Mouse (Mus musculus): ENCODE results near the gene Lcn5. TPM values are rescaled to one million over a fixed set of nuclear protein-coding genes. Genes with fewer than 3 reads are reported as not detected.

Lcn5 gene
- total and polyA plus RNA-seq, 3 experiments = not detected

DNA sequence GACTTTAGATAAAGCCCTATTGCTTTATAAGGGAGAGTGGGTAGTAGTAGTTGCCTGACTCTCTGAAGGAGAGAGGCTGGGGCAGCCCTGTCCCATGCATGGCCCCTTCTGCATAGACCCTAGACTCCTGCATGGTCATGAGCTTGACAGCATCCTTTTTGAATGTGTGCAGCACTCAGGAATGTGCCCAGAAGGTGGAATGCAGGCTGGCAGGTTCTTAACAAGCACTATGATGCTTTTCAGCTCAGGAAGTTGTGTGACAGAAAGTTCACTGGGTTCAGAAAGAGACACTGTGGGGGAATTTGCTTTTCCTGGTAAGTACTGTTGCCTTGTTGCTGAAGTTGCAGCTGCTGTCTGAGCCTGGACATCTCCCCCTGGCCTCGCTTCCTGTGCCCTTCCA lies 3.2 kb upstream of the Lcn5 start (continued):
- no peak for TF ChIP-seq ZKSCAN1 (IDR thresholded peaks at IDR 0.05; ENCODE audit: low read depth, low read length)
- no peak for TF ChIP-seq POLR2A (IDR thresholded peaks at IDR 0.05; ENCODE audit: control insufficient read depth in 1 of 2, insufficient read depth in 1 of 2, low read depth in 1 of 2, low read length in 2 of 2, poor library complexity in 1 of 2)

DNA sequence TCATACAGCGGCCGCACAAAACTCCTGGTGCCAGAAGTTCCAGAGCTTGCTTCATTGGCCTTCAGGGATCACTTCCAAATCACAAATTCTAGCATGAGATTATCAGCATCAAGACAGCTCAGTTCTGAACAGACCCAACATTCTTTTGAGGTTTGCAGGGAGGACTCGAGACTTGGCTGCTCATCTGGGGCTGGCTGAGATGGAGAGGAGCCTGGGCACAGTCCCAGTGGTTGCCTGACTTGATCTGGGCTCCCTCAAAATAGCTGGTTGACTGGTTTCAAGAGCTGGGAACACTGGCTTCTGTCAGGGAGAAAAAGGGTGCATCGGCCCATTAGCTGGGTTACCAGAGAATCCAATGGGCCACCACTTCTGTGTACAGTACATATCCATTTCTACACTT lies 1.1 kb upstream of the Lcn5 start:
- no peaks in the 10 kb centered on the region for H3K79me2 ChIP-seq (ENCODE audit: control insufficient read depth, insufficient read depth, low read length, poor library complexity)
- H3K27ac ChIP-seq (ENCODE audit: control insufficient read depth, low read depth, low read length) = no peak overlapping the region
- peaks cover 10 to 20% of the 10 kb centered on the region in 2 experiments; a peak in 3 of 4 replicates for H3K27me3 ChIP-seq (ENCODE audit: control insufficient read depth in 1 of 2, insufficient read depth in 2 of 2, low read length in 2 of 2)
- H3K9ac ChIP-seq (ENCODE audit: control insufficient read depth, low read depth, low read length, poor library complexity, severe bottlenecking) = no peak overlapping the region
- no peak for DNase-seq (ENCODE audit: low read depth, low spot score)
- no peak overlapping the region for H3K4me3 ChIP-seq (ENCODE audit: control insufficient read depth in 1 of 2, insufficient read depth in 1 of 2, low read depth in 2 of 2, low read length in 2 of 2)
- no peak for TF ChIP-seq MAZ (IDR thresholded peaks at IDR 0.05; ENCODE audit: low read depth, low read length)
- no peak for TF ChIP-seq TBP (IDR thresholded peaks at IDR 0.05; ENCODE audit: low read depth, low read length)
- TF ChIP-seq MXI1 (IDR thresholded peaks at IDR 0.05; ENCODE audit: low read depth, low read length) = no peak
- TF ChIP-seq ELF1 (IDR thresholded peaks at IDR 0.05; ENCODE audit: low read depth, low read length) = no peak
- no peak for TF ChIP-seq UBTF (IDR thresholded peaks at IDR 0.05; ENCODE audit: borderline replicate concordance, insufficient read depth, low read depth, low read length)
- TF ChIP-seq POLR2AphosphoS5 (IDR thresholded peaks at IDR 0.05; ENCODE audit: borderline replicate concordance, low read depth, low read length) = no peak
- no peak for TF ChIP-seq POLR2AphosphoS2 (IDR thresholded peaks at IDR 0.05; ENCODE audit: low read length)
- TF ChIP-seq KAT2A (conservative IDR thresholded peaks at IDR 0.05; ENCODE audit: low read depth, low read length) = no peak
- TF ChIP-seq TAL1 (IDR thresholded peaks at IDR 0.05; ENCODE audit: low read length) = no peak
- no peak for TF ChIP-seq MEF2A (IDR thresholded peaks at IDR 0.05; ENCODE audit: extremely low read depth, insufficient replicate concordance, low read depth, low read length, poor library complexity, severe bottlenecking)
- no peak for TF ChIP-seq POLR2A (IDR thresholded peaks at IDR 0.05; ENCODE audit: control insufficient read depth in 1 of 2, insufficient read depth in 1 of 2, low read depth in 1 of 2, low read length in 2 of 2, poor library complexity in 1 of 2)
- TF ChIP-seq CTCF (IDR thresholded peaks at IDR 0.05 in 2 of 3, conservative IDR thresholded peaks at IDR 0.05 in 1 of 3; ENCODE audit: control insufficient read depth in 1 of 3, insufficient read depth in 1 of 3, low read depth in 2 of 3, low read length in 3 of 3, poor library complexity in 1 of 3, severe bottlenecking in 1 of 3) = no peak
- TF ChIP-seq ZMIZ1 (IDR thresholded peaks at IDR 0.05; ENCODE audit: low read depth, low read length) = no peak
- no peak for TF ChIP-seq MAX (IDR thresholded peaks at IDR 0.05; ENCODE audit: low read length)
- no peaks in the 10 kb centered on the region for H3K4me1 ChIP-seq (ENCODE audit: control insufficient read depth in 1 of 2, insufficient read depth in 2 of 2, low read length in 2 of 2)
- H3K9me3 ChIP-seq (replicated peaks; ENCODE audit: insufficient read depth, low read length) = no peaks in the 10 kb centered on the region
- H3K36me3 ChIP-seq (ENCODE audit: control insufficient read depth in 1 of 2, insufficient read depth in 2 of 2, low read length in 2 of 2) = no peaks in the 10 kb centered on the region

- no peaks in the 10 kb centered on the region for H3K4me1 ChIP-seq (ENCODE audit: control insufficient read depth in 1 of 2, insufficient read depth in 2 of 2, low read length in 2 of 2)
- H3K9ac ChIP-seq (ENCODE audit: control insufficient read depth, low read depth, low read length, poor library complexity, severe bottlenecking) = no peak overlapping the region
- H3K36me3 ChIP-seq (ENCODE audit: control insufficient read depth in 1 of 2, insufficient read depth in 2 of 2, low read length in 2 of 2) = no peaks in the 10 kb centered on the region
- no peaks in the 10 kb centered on the region for H3K79me2 ChIP-seq (ENCODE audit: control insufficient read depth, insufficient read depth, low read length, poor library complexity)
- TF ChIP-seq MYB (IDR thresholded peaks at IDR 0.05; ENCODE audit: low read depth, low read length) (no peak), ZKSCAN1 (IDR thresholded peaks at IDR 0.05; ENCODE audit: low read depth, low read length) (no peak), ETS1 (IDR thresholded peaks at IDR 0.05; ENCODE audit: low read depth, low read length) (no peak), POLR2A (IDR thresholded peaks at IDR 0.05; ENCODE audit: control insufficient read depth in 1 of 2, insufficient read depth in 1 of 2, low read depth in 1 of 2, low read length in 2 of 2, poor library complexity in 1 of 2) (no peak), TBP (IDR thresholded peaks at IDR 0.05; ENCODE audit: low read depth, low read length) (no peak), ELF1 (IDR thresholded peaks at IDR 0.05; ENCODE audit: low read depth, low read length) (no peak)
- peaks cover 10 to 20% of the 10 kb centered on the region in 2 experiments; a peak in 3 of 4 replicates for H3K27me3 ChIP-seq (ENCODE audit: control insufficient read depth in 1 of 2, insufficient read depth in 2 of 2, low read length in 2 of 2)
- H3K9me3 ChIP-seq (replicated peaks; ENCODE audit: insufficient read depth, low read length) = no peaks in the 10 kb centered on the region
- no peak overlapping the region for H3K27ac ChIP-seq (ENCODE audit: control insufficient read depth, low read depth, low read length)
- no peak for DNase-seq (ENCODE audit: low read depth, low spot score)
- no peak overlapping the region for H3K4me3 ChIP-seq (ENCODE audit: control insufficient read depth in 1 of 2, insufficient read depth in 1 of 2, low read depth in 2 of 2, low read length in 2 of 2)
Observed at GRCm38 (mm10) chr2:25657246-25657645, 506 bp upstream of the Lcn5 start.

Measured in MEL (cell line).